Mouse (Mus musculus) kidney, postnatal 36 days (tissue): ENCODE results near the gene Pck2.

ENCODE experiments used
- DNase-seq, 2 experiments: peaks; one replicate each; pipeline ENCODE4 v3.0.0; 2021 to 2022; ENCODE audit warnings: mixed read lengths in 2 of 2

Gene Pck2

DNA sequence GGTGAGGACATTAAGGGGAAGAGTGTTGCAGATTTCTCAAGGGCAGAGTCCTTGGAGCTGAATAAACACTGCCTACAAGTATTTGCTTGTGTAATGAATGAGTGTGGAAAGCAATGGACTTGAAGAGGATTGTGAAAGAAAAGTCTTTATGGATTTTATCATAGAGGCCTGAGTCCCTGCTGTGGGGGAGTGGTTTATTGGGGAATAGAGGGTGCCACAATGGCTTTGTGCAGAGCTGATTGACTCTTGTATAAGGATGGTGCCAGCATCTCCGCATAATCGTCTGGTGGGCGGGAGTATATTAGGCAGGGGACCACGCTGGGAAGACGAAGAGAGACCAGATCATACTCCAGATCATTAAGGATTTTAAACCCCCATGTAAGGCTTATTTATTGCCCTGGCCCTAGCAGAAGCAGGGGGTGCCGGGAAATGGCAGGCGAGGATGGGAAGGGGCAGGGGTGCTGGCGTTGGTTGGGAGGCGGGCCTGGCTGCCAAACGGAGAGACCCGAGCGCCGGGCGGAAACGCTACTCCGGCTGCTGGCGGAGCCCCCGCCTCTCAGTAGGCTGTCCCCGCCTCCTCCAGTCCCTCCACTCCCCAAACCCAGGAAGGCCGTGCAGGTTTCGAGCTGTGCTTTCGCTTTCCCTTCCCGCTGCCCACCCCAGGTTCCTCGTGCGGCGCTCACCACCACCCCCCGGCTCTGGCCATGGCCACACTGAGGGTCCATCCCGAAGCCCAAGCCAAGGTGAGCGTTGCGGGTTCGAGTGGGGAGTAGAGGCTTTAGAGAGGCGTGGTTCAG is 38.0 kb downstream of the Pck2 start, which contains the start of gene Psme1:
Gene Psme1, plus strand, starts transcription at position 253 of the 797 bp plus-strand sequence.
- DNase-seq, result peak; percentile 85 to 89

DNA sequence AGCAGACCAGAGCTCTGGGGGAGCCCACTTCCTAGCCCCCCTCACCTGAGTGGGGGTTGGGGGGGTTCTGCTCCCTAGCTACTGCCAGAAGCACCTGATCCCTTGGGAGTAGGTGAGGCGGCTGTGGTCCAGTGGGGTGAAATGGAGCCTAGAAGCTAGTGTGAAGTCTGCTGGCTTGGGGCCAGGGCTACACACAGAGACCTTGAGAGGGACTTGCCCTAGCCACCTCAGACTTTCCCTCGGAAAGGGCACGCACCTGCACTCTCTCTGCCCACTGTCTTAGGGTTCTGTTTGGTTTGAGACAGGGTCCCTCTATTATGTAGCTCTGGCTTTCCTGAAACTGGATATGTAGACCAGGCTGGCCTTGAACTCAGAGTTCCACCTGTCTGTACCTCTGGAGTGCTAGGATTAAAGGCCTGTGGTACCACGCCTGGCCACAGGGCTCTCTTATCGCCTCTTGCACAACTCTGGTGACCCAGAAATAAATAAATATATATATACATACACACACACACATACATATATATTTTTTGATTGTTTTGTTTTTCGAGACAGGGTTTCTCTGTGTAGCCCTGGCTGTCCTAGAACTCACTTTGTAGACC is 38.7 kb downstream of the Pck2 start:
- DNase-seq, result peak; percentile 73 to 87

DNA sequence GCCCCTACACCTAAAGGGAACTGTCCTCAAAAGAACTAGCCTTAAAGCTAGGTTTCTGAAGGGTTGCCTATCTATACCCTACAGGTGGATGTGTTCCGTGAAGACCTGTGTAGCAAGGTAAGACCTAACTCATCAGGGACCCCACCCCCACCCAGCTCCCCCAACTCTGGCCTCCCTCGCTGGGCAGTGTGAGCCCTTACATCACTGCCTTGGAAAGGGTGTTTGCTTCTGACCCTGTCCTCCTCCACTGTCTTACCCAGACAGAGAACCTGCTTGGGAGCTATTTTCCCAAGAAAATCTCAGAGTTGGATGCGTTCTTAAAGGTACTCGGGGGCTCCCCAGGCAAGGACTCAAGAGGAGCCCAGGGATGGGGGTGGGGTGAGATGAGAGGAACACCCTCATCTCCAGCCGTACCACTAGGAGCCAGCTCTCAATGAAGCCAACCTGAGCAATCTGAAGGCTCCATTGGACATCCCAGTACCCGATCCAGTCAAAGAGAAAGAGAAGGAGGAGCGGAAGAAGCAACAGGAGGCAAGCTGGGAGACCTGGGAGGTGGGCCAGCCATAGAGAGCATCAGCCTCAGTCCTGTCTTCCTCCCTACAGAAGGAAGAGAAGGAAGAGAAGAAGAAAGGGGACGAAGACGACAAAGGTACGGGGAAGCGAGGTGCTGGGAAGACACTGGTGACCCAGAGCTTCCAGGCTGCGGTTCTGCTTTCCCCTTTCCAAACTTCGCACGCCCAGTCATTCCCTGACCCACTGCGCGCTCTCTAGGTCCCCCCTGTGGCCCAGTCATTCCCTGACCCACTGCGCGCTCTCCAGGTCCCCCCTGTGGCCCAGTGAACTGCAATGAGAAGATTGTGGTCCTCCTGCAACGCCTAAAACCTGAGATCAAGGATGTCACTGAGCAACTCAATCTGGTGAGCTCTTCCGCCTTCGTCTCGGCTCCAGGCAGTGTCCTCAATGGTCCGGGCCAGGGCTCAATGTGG is 39.7 kb downstream of the Pck2 start:
- DNase-seq, result no peak

DNA sequence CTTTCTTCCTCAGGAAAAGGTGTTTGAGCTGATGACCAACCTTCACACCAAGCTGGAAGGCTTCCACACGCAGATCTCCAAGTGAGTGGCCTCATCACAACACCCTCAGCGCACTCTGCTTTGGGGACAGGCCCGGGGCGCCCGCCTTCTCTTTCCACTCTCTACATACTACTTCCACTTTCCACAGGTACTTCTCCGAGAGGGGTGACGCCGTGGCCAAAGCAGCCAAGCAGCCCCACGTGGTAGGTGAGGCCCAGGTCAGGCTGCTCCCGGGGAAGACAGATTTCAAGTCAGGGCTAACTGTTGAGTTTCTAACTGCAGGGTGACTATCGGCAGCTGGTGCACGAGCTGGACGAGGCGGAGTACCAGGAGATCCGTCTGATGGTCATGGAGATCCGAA is 40.7 kb downstream of the Pck2 start:
- no peak for DNase-seq

DNA sequence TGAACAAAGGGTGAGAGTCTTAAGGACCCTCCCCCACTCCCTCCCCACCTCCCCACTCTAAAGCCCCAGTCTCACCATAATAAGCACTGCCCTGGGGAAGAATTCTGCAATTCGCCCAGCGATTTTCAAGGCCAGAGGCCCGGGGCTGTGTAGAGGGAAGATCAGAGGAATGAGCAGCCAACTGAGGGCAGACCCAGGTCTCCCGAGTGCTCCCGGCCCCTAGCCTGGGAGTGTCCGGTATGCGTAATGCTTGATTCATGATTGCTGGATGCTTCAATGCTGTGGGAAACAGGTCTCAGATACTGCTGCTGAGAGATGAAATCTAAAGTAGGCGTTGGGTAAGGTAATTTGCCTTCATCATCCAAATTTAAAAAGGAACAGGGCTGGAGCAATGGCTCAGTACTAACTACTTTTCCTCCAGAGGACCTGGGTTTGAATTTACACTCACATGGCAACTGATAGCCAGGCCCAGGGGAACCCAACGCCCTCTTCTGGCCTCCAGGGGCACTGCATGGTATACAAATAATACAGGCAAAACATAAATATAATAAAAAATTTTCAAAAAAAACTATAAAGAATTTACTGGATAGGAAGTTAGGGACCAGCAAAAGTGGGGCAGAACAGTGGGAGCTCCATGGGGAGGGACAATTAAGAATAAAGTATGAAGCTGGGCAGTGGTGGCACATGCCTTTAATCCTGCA is 42.1 kb downstream of the Pck2 start:
- no peak for DNase-seq

DNA sequence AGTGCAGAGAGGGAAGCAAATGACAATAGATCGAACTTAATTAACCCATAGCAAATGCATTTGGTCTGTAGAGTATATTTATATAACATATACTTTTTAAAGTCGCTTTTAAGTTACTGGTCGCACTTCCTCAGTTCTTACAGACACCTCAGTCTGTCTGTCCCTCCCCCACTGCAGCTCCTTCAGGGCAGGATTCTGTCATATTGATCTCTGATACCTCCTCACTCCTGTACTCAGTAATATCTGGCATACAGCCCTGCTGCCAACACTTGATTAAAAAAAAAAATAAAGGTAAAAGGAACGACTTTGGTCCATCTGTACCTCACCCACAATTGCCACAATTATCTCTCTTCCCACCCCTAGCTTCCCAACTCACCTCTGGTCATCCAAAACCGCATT is 44.2 kb downstream of the Pck2 start:
- DNase-seq, result no peak

DNA sequence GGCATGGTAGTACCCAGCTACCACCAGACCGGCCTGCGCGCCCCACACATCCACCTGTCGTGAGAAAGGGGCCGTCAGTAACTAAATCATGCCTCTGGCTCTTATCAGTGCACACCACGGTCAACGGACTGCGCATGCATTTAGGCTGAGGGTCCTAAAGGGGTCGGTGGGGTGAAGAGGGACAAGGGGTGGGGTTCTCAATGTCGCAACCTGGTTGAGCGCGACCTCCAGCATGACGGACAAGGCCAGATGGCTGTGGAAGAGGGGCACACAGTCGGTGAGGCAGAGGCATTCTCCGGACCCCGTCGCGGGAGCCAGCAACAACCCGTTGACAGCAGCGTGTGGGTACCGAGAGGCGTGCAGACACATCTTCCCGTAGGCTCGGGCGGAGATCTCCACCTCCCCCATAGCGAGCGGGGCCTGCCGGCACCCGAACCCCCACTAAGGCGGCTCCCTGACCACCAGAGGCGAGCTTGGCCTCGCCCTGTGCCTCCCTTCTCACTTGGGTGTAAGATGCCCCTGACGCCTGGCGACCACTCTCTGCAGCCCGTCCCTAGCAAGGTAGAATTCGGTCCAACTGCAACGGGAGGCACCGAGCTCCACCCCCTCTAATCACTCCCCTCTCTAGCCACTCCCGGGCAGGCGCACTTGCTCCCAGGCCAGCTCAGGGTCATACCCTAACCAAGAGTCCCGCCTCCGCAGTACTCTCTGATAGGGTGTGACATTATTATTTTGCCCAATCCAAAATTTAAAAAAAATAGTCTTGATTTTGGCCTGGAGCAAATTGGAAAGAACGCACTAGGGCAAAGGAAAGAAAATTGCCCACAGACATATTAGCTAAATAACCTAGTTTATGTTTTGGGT is 44.9 kb downstream of the Pck2 start, which contains the start of gene Emc9:
Gene Emc9, minus strand, starts transcription at position 601 of the 864 bp plus-strand sequence.
- peak; percentile 88 to 89 for DNase-seq

DNA sequence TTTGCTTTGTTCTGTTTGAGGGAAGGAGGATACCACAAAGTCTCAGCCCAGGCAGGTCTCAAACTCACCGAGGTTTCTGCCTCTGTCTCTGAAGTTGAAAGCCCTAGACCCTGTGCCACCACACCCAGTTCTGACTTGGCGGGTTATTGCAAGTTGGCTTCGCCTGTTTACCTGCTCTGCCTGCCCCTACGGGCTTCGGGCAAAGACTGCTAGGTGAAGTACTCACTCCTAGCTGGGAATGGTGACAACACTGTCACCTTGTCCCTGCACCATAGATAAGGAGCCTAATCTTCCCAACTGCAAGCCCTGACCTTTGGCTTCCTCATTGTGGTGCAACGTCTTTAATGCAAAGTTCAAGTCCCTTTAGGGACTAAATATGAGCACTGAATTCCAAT is 45.5 kb downstream of the Pck2 start:
- DNase-seq, result no peak

DNA sequence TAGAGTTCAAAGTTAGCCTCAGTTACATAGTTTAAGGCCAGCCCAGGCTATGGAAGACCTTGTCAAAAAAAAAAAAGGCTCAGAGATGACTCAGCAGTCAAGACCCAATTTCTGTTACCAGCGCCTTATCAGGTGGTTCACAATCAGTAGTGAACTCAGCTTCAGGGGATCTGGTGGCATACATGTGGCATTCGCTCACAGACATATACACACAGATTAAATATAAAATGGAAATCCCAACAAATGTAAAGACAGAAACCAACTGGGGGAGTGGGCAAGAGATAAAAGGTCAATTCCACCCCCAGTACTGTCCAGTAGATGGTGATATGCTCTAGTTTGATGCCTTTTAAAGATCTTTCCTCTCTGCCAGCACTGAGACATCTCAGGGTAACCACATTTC is 46.1 kb downstream of the Pck2 start:
- DNase-seq, result no peak

DNA sequence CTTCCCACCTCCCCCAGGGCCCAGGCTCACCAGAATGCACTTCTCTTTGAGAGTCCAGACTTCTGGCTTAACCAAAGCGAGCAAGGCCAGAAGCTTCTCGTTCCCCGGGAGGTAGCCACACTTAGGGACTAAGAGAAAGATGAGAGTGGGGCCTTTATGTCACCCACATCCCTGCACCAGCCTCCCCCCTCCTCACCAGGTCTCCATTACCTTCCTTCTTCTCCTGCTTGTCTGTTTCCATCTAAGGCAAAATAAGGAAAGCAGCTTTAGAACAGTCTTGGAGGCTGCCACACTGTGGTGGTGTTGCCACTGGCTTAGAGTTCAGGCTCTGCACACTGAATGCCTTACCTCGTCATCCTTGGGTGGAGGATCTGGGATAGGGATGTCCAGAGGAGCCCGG is 49.2 kb downstream of the Pck2 start:
- DNase-seq, result no peak

DNA sequence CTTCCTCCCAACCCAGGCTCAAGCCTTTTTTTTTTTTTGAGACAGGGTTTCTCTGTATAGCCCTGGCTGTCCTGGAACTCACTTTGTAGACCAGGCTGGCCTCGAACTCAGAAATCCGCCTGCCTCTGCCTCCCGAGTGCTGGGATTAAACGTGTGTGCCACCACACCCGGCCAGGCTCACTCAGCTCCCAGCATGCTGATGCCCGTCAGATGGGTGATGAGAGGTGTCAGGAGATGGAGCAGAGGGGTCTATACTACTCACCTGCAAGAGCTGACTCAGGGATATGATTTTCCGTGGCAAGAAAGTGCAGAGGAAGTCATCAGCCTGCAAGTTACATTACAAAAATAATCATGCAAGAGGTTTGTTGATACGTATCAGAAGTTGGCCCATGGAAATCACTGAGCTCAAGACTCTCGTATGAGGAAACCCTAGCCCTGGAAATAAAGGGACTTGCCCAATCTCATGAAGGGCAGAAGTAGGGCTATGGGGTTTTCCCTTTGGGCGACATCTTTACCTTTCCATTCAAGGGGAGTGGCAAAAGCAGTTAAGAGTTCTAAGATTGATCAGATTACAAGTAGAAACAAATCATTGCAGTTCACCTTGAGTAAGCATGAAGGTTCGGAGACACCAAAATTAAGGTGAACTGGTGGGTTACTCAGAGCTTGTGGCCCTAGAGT is 49.8 kb downstream of the Pck2 start:
- DNase-seq, result no peak

DNA sequence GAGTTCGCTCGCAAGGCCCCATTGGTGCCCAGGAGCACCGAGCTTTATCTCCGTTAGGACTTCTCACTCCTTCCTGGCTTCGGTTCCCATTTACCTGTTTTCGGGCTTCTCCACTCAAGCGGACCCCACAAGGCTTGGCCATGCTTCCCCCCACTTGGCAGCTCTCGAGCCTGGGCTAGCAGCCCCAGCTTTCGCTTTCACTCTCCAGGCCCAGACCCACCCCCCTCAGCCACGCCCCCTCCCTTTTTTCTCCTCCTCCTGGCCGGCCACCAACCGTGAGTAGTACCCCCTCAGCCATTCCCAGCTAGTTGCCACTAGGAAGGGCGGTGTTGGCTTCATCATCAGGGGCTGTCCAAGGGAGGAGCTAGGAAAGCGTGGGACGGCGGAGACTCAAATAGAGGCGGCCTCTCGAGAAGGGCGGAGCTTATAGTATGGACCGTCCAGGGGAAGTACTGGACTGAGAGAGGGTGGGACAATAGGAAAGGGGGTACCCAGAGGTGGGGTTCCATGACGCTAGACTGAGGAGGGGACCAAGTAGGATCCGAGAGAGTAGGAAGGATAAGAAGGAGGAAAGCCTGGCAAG is 50.8 kb downstream of the Pck2 start, which contains the start of gene Psme2:
Gene Psme2, minus strand, starts transcription at position 366 of the 583 bp plus-strand sequence.
- DNase-seq, result peak; percentile 93 to 99

DNA sequence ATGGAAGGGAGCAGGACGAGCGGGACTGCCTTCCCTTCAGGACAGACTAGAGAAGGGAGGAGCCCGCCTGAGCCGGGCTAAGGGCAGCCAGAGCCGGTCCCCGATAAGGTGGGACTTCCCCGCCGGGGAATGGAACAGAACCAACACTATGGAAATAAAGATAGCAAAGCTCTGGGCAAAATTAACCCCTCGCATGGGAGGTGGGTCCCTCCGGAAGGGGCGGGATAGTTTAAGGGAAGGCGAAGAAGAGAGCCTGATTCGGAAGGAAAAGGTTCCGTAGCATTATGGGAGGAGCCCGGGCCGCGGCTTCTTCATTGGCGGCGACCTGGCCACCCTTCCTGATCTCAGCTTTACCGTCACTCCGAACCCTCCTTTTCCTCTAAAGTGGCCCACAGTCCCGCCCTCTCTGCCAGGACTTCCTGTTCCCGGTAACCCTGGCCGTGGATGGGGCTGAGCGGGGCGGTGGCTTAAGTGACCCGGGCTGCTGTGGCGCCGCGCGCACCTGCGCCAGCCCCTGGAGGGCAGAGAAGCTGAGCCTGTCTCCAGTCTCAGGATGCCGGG is 51.3 kb downstream of the Pck2 start, which contains the start of gene Rnf31:
Gene Rnf31, plus strand, starts transcription at position 378 of the 561 bp plus-strand sequence.
- peak; percentile 96 to 99 for DNase-seq

DNA sequence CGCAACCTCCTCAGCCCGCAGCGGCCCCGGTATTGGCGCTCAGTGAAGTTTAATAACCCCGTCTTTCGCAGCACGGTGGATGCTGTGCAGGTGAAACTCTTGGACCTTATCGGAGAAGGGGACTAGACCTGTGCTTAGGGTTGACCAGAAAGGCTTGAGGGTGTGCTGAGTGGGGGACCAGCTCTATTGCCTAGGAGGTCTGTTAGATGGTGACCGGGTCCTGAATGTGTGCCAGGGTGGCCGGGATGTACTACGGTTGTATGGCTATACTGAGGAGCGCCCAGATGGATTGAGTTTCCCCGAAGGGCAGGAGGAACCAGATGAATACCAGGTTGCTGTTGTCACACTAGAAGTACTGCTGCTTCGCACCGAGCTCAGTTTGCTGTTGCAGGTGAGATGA is 52.2 kb downstream of the Pck2 start:
- peak in 1 of 2 experiments; percentile 38 for DNase-seq

DNA sequence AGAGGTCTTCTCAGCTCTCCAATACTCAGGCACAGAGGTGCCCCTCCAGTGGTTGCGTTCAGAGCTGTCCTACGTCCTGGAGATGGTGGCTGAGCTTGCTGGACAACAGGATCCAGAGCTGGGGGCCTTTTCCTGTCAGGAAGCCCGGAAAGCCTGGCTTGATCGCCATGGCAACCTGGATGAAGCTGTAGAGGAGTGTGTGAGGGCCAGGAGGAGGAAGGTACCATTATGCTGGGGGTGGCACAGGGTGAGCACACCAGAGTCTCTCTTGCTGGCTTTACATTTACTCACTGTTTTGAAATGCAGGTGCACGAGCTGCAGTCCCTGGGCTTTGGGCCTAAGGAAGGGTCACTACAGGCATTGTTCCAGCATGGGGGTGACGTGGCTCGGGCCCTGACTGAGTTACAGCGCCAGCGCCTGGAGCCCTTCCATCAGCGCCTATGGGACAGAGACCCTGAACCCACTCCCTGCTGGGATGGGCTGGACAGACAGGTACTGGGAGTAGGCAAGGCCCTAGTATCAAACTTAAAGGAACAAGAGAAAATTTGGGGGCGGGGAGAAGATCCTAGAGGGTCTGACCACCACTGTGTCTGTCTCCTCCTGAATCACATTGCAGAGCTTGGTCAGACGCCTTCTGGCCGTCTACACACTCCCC is 56.1 kb downstream of the Pck2 start:
- peak in 1 of 2 experiments; percentile 36 for DNase-seq

DNA sequence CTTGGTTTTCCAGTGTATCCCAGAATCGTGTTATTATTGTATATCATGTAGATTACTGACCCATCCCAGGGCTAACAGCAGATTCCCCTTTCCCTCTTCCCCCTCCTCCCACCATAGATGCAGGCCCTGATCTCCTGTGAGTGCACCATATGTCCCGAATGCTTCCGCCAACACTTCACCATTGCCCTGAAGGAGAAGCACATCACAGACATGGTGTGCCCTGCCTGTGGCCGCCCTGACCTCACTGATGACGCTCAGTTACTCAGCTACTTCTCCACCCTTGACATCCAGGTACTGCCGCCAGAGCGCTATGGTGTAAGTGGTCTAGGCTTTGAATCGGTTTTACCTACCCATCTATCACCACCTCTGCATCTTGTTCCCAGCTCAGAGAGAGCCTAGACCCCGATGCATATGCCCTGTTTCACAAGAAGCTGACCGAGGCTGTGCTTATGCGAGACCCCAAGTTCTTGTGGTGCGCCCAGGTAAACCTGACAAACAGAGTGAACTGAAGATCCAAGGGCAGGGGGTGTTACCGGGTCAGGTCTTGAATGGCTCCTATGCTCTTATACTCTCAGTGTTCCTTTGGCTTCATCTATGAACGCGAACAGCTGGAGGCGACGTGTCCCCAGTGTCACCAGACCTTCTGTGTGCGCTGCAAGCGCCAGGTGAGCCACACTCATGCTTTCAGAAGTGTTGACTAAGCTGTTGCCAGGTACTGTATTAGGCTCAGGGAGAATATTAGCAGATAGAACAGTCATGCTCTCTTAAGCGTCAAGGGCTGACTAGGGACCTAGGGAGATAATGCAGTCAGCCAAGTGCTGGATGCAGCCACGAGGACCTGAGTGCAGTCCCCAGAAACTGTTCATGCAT is 58.7 kb downstream of the Pck2 start:
- no peak for DNase-seq
